Mouse (Mus musculus) liver, postnatal 0 days (tissue): Measurements from ENCODE around the gene Ube3c. TPM values are rescaled to one million over a fixed set of nuclear protein-coding genes. Genes with fewer than 3 reads are reported as not detected.
"Not testable (repeated sequence)": the region's sequence is repeated elsewhere in the genome, so short reads cannot be mapped to it uniquely, and the experiment has no call there.

Source experiments
- ATAC-seq: fragments of 200-750 bp; cut with Nextera tagmentation; 2 replicates; pipeline ENCODE4 v1.8.0; 2017; ENCODE audit warnings: mild to moderate bottlenecking, moderate library complexity
- DNase-seq: peaks from one replicate; pipeline ENCODE4 v3.0.0-alpha.2; 2016
- H3K27ac ChIP-seq: fragments of 300-500 bp; sonication (generic); 2 replicates; pipeline ENCODE4 v1.5.1; 2014; ENCODE audit warnings: antibody characterized with exemption, moderate library complexity, mild to moderate bottlenecking, low read depth
- H3K27me3 ChIP-seq: fragments of 300-500 bp; sonication (generic); 2 replicates; pipeline ENCODE4 v1.6.1; 2014; ENCODE audit warnings: low read length, control low read depth, mixed read lengths; ENCODE audit not compliant: insufficient read depth
- H3K36me3 ChIP-seq: fragments of 300-500 bp; sonication (generic); replicated peaks from 2 replicates; pipeline ENCODE4 v1.6.1; 2014; ENCODE audit warnings: mild to moderate bottlenecking, control low read depth, low read length, moderate library complexity, mixed read lengths; ENCODE audit not compliant: insufficient read depth
- H3K4me1 ChIP-seq: fragments of 300-500 bp; sonication (generic); 2 replicates; pipeline ENCODE4 v1.6.1; 2014; ENCODE audit warnings: antibody characterized with exemption, mild to moderate bottlenecking, control low read depth; ENCODE audit not compliant: insufficient read depth
- H3K4me2 ChIP-seq: fragments of 300-500 bp; sonication (generic); 2 replicates; pipeline ENCODE4 v1.6.1; 2014; ENCODE audit warnings: low read depth, mild to moderate bottlenecking, low read length, moderate library complexity, mixed read lengths
- H3K4me3 ChIP-seq: fragments of 300-500 bp; sonication (generic); 2 replicates; pipeline ENCODE4 v1.5.1; 2014; ENCODE audit warnings: low read depth, low read length
- H3K9ac ChIP-seq: fragments of 300-500 bp; sonication (generic); replicated peaks from 2 replicates; pipeline ENCODE4 v1.6.1; 2014; ENCODE audit warnings: mild to moderate bottlenecking, moderate library complexity
- H3K9me3 ChIP-seq: fragments of 300-500 bp; sonication (generic); 2 replicates; pipeline ENCODE4 v1.6.1; 2016; ENCODE audit warnings: mild to moderate bottlenecking, control low read depth, low read length, mixed read lengths
- CTCF ChIP-seq: sonication (generic); IDR thresholded peaks from 2 replicates; pipeline ENCODE4 v1.5.1; 2016; ENCODE audit warnings: antibody characterized with exemption, low read depth
- EP300 ChIP-seq: IDR thresholded peaks from 2 replicates; pipeline ENCODE4 v1.6.1; 2016; ENCODE audit warnings: antibody characterized with exemption, low read depth, mild to moderate bottlenecking
- WGBS: fragments of 180-500 bp; shearing (Covaris S2); extraction: QIAGEN DNeasy Blood & Tissue Kit; methylation state at CpG from one replicate; pipeline ENCODE4 v1.1.7; 2014; ENCODE audit not compliant: insufficient replicate concordance; 5-methylcytosine and 5-hydroxymethylcytosine counted together
- polyA plus RNA-seq: library from polyadenylated mRNA; unstranded; fragments of >200 nt; fragmentation: Nextera tagmentation; extraction: Ambion mirVana; gene quantifications from 2 replicates; pipeline ENCODE4 v1.2.1, GENCODE M21; 2015

The Ube3c gene
- polyA plus RNA-seq, 1 experiment from 2014 or later: 8.0 TPM

- Histone ChIP-seq H3K4me1 (no peaks in the 10 kb centered on the region), H3K9me3 (no peaks in the 10 kb centered on the region), H3K36me3 (peaks cover 26% of the 10 kb centered on the region), H3K27me3 (no peaks in the 10 kb centered on the region), H3K4me2 (no peak overlapping the region), H3K9ac (no peak overlapping the region), H3K4me3 (no peak overlapping the region), H3K27ac (no peak overlapping the region)
- WGBS: 88% methylated on average over 3 of the region's 3 CpGs
- TF ChIP-seq CTCF: no peak
- TF ChIP-seq EP300: no peak
- ATAC-seq: no peak
- DNase-seq: no peak
Observed at GRCm38 (mm10) chr5:29631711-29632110, 62.7 kb downstream of the Ube3c start.

GRCm38 (mm10) chr5:29636298-29636697 is 67.3 kb downstream of the Ube3c start:
- Histone ChIP-seq H3K36me3 (peaks cover 31% of the 10 kb centered on the region), H3K9me3 (no peaks in the 10 kb centered on the region), H3K4me3 (no peak overlapping the region), H3K4me1 (no peaks in the 10 kb centered on the region), H3K27me3 (no peaks in the 10 kb centered on the region), H3K27ac (no peak overlapping the region), H3K4me2 (no peak overlapping the region), H3K9ac (no peak overlapping the region)
- ATAC-seq (0 out of 2 replicates have a peak, but pooled peaks have one; percentile 54), DNase-seq (no peak)
- TF ChIP-seq CTCF: no peak
- TF ChIP-seq EP300: peak; percentile 58

- Histone ChIP-seq H3K4me1 (no peaks in the 10 kb centered on the region), H3K27ac (no peak overlapping the region), H3K36me3 (peaks cover 26% of the 10 kb centered on the region), H3K4me3 (no peak overlapping the region), H3K9ac (no peak overlapping the region), H3K27me3 (no peaks in the 10 kb centered on the region), H3K4me2 (no peak overlapping the region), H3K9me3 (no peaks in the 10 kb centered on the region)
- ATAC-seq (no peak), DNase-seq (no peak)
- TF ChIP-seq CTCF (peak; percentile 41), EP300 (no peak)
Observed at GRCm38 (mm10) chr5:29636884-29637283, 67.8 kb downstream of the Ube3c start.

- 76% methylated on average over 7 of the region's 7 CpGs for WGBS
- TF ChIP-seq EP300: no peak
- no peak for TF ChIP-seq CTCF
Observed at GRCm38 (mm10) chr5:29641124-29641884, 72.3 kb downstream of the Ube3c start.

GRCm38 (mm10) chr5:29651696-29652095 is 82.7 kb downstream of the Ube3c start:
- Histone ChIP-seq H3K4me1 (no peaks in the 10 kb centered on the region), H3K9ac (no peak overlapping the region), H3K27me3 (no peaks in the 10 kb centered on the region), H3K27ac (no peak overlapping the region), H3K4me3 (no peak overlapping the region), H3K36me3 (peaks cover 10% of the 10 kb centered on the region), H3K4me2 (no peak overlapping the region), H3K9me3 (no peaks in the 10 kb centered on the region)
- ATAC-seq (no peak), DNase-seq (no peak)
- TF ChIP-seq EP300 (no peak), CTCF (no peak)

More at GRCm38 (mm10) chr5:29641124-29641884, 72.3 kb downstream of the Ube3c start:
- Histone ChIP-seq H3K27ac (no peak overlapping the region), H3K27me3 (no peaks in the 10 kb centered on the region), H3K9ac (no peak overlapping the region), H3K4me1 (no peaks in the 10 kb centered on the region), H3K9me3 (no peaks in the 10 kb centered on the region), H3K4me2 (no peak overlapping the region), H3K36me3 (peaks cover 12% of the 10 kb centered on the region), H3K4me3 (no peak overlapping the region)
- DNase-seq: no peak
- ATAC-seq: no peak

- 68% methylated on average over 3 of the region's 3 CpGs for WGBS
Observed at GRCm38 (mm10) chr5:29657590-29658339, 88.7 kb downstream of the Ube3c start.

GRCm38 (mm10) chr5:29661246-29661645 is 92.2 kb downstream of the Ube3c start:
- not testable (repeated sequence) for H3K9me3 ChIP-seq, DNase-seq
- 81% methylated on average over 4 of the region's 4 CpGs for WGBS

More at GRCm38 (mm10) chr5:29657590-29658339, 88.7 kb downstream of the Ube3c start:
- ATAC-seq: no peak
- H3K9me3 ChIP-seq: no peaks in the 10 kb centered on the region
- H3K27me3 ChIP-seq: no peaks in the 10 kb centered on the region
- DNase-seq: no peak
- no peak overlapping the region for H3K4me2 ChIP-seq
- no peak overlapping the region for H3K4me3 ChIP-seq
- no peaks in the 10 kb centered on the region for H3K4me1 ChIP-seq
- peaks cover 20% of the 10 kb centered on the region for H3K36me3 ChIP-seq
- H3K9ac ChIP-seq: no peak overlapping the region
- H3K27ac ChIP-seq: no peak overlapping the region
- TF ChIP-seq CTCF: no peak
- no peak for TF ChIP-seq EP300

More at GRCm38 (mm10) chr5:29661246-29661645, 92.2 kb downstream of the Ube3c start:
- H3K27me3 ChIP-seq, H3K4me2 ChIP-seq, H3K4me3 ChIP-seq, H3K4me1 ChIP-seq, ATAC-seq, H3K9ac ChIP-seq, H3K27ac ChIP-seq: not testable (repeated sequence)
- peaks cover 39% of the 10 kb centered on the region for H3K36me3 ChIP-seq
